Mouse (Mus musculus): ENCODE data around the gene Gm7029.
"Not testable (repeated sequence)": the region's sequence is repeated elsewhere in the genome, so short reads cannot be mapped to it uniquely, and the experiment has no call there.

Gm7029 gene

GRCm38 (mm10) chr17:33892429-33892828, 18.8 kb downstream of the Gm7029 start:
- no peak for DNase-seq

- not testable (repeated sequence) for DNase-seq
These were observed 19.4 kb downstream of the Gm7029 start for GRCm38 (mm10) chr17:33893011-33893410.

GRCm38 (mm10) chr17:33897114-33897794, 23.6 kb downstream of the Gm7029 start:
- DNase-seq, result peak; percentile 65 to 66

GRCm38 (mm10) chr17:33898193-33898592, 24.6 kb downstream of the Gm7029 start:
- not testable (repeated sequence) for DNase-seq

- DNase-seq, result no peak
These were observed 26.0 kb downstream of the Gm7029 start for GRCm38 (mm10) chr17:33899642-33900041.

DNA sequence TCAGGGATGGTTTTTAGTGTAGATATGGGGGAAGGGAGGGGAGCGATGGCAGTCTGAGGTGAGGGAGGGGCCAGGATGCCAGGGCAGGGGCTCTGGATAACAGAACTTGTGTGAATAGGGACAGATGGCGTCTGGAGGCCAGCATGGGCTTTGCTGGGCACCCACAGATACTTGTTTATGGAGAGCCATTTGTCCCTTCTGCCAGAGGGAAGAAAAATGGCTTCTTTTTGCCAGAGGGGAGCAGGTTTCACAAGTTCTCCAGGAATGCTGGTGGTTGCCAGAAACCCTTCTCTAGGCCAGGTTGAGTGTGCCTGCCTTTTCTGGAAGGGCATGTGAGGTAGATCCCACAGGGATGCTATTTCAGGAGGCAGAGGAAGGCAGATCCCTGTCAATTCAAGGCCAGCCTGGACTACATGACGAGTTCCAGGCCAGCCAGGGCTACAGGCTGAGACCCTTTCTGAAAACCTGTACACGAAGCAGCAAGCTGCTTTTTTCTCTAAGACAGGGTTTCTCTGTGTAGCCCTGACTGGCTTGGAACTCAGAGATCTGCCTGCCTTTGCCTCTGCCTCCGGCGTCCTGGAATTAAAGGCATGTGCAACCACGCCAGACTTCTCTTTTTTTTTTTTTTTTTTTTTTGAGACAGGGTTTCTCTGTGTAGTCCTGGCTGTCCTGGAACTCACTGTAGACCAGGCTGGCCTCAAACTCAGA, 26.8 kb downstream of the Gm7029 start:
- DNase-seq, result no peak

DNA sequence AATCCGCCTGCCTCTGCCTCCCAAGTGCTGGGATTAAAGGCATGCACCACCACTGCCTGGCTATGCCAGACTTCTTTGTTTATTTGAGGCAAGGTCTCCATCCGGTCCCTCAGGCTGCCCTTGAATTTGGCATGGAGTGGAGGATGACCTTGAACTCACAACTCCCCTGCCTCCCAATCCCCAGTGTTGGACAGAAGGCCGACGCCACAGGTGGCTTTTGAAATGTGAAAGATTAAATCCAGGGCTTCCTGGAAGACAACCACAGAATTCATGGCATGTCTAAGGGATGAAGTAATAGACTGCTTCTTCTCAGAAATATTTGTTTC, 27.3 kb downstream of the Gm7029 start:
- DNase-seq, result no peak

DNA sequence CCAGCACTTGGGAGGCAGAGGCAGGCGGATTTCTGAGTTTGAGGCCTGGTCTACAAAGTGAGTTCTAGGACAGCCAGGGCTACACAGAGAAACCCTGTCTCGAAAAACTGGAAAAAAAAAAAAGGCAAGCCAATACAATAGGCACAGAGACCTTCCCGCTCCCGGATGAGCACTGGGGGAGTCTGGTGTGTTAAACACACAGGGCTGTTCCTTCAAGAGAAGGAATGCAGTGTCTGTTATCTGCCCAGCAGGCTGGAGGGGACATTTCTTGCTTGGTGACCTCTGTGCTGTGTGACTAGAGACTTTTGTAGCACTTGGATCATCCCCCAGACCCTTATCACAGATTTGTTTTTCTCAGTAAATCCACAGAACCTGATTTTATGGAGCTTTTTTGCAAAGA, 28.0 kb downstream of the Gm7029 start:
- no peak for DNase-seq

DNA sequence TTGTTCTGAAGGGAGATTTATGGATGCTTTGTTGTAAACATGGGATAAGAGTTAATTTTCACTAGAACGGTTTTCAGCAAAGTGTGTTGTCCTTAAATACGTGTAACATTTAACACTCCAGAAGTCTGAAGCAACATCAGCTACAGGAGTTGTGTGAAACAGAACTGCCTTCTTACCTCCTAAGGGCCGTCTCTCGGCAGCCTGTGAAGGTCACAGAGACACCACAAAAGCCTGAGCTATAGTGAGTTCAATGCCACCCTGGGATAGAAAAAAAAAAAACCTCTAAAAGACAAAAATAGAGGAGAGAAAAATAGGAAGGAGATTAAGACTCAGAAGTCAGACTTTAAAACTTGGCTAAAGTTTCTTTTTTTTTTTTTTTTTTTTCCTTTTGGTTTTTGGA, 28.4 kb downstream of the Gm7029 start:
- no peak for DNase-seq

DNA sequence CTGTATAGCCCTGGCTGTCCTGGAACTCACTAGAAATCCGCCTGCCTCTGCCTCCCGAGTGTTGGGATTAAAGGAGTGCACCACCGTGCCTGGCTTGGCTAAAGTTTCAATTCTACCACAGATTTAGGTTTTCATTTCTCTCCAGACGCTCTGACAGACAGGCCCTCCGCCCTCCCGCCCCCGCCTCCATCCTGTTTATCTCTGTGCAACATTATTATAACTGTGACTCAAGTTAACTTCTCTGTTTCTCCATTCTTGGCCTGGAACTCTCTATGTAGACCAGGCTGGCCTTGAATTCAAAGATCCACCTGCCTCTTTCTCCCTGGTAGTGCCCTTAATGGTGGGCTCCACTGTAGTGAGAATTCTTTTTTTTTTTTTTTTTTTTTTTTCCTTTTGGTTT, 28.9 kb downstream of the Gm7029 start:
- no peak for DNase-seq

DNA sequence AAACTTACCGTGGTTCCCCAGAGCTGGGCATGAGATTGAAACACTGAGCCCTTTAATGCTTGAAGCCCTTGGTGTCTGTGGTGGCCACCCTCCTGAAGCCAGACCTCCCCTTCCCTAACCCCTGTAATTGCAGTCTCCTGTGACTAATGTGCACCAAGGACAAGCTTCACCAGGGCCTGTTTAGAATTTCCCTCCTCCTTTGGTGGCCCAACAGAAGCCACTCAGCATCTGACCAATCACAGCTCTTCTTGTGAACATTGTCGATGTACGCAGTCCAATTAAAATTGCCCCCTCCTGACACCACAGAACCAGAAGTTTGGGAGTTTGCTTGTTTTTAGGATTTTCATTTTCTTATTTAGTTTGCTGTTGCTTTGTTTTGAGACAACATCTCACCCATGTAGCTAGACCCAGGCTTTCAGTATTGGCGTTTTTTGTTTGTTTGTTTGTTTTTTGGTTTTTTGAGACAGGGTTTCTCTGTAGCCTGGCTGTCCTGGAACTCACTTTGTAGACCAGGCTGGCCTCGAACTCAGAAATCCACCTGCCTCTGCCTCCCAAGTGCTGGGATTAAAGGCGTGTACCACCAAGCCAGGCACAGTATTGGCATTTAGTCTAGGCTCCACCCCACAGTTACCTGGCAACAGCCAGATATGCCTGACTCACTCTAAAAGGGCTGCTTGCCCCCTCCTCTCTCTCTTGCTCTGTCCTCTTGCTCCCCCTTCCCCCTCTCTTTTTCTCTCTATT, 30.4 kb downstream of the Gm7029 start:
- DNase-seq, result not testable (repeated sequence)

DNA sequence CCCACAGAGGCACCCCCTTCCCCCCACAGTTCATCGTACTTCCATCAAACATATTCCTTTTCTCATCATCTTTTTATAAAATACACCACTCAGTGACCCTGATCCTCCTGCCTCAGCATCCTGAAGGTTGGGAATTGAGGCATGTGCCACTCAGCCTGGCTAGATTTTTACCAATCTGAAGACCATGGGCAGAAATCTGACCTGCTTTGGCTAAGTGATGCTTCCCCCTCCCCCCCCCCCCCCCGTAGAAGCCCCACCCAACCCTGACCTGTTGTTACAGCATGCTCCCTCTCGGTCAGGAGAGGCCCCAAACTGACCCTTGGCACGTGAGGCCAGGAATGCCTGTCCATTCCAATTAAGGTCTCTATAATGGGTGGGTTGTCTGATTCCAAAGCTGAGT, 31.2 kb downstream of the Gm7029 start, which contains the start of gene Platr17:
Platr17 (plus strand) TSS at position 301 of the 400 bp plus-strand sequence.
- DNase-seq, result not testable (repeated sequence)

- DNase-seq, result peak; percentile 45 to 52
These were observed 34.9 kb downstream of the Gm7029 start for GRCm38 (mm10) chr17:33908331-33909076.

GRCm38 (mm10) chr17:33909077-33909868, 35.6 kb downstream of the Gm7029 start, which contains the start of gene Daxx:
Daxx (plus strand) TSS chr17:33909414.
- peak; percentile 98 to 99 for DNase-seq

- DNase-seq, result no peak
These were observed 36.2 kb downstream of the Gm7029 start for GRCm38 (mm10) chr17:33909869-33910250.

DNA sequence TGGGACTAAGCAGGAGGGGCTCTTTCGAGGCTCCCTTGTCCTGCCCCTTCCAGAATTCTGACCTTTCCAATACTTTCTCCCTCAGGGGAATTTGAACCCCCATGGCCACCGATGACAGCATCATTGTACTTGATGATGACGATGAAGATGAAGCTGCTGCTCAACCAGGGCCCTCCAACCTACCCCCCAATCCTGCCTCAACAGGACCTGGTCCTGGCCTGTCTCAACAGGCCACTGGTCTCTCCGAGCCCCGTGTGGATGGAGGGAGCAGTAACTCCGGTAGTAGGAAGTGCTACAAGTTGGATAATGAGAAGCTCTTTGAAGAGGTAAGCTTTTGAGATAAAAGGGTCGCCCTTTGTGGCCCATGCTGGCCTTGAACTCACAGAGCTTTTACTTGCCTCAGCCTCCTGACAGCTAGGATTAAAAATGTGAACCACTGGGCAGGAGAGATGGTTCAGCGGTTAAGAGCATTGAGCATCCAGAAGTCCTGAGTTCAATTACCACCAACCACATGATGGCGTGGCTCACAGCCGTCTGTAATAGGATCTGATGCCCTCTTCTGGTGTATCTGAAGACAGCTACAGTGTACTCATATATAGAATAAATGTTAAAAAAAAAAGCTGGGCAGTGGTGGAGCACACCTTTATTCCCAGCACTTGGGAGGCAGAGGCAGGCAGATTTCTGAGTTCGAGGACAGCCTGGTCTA, 36.9 kb downstream of the Gm7029 start:
- DNase-seq, result peak; percentile 42 to 53

GRCm38 (mm10) chr17:33911052-33911812, 37.6 kb downstream of the Gm7029 start:
- DNase-seq, result no peak

- no peak for DNase-seq
These were observed 38.3 kb downstream of the Gm7029 start for GRCm38 (mm10) chr17:33911813-33912414.

DNA sequence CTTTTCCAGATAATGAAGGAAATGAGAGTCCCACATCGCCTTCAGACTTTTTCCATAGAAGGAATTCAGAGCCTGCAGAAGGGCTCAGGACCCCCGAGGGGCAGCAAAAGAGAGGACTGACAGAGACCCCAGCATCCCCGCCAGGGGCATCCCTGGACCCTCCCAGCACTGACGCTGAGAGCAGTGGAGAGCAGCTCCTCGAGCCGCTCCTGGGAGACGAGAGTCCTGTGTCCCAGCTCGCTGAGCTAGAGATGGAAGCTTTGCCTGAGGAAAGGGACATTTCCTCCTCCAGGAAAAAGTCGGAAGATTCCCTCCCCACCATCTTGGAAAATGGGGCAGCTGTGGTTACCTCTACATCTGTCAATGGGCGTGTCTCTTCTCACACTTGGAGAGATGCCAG, 39.6 kb downstream of the Gm7029 start:
- no peak for DNase-seq

DNA sequence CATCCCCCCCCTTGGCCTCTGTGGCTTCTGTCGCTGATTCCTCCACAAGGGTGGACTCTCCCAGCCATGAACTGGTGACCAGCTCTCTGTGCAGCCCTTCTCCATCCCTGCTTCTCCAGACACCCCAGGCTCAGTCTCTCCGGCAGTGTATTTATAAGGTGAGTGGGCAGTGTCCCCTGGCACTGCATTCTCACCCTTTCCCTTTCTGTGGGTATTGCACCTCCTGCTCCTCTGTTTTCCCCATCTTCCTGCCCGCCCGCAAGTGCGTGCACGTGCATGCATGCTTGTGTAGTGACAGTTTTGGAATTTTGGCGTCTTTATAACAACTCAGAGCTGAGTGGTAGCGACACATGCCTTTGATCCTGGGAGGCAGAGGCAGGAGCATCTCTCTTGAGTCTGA, 40.3 kb downstream of the Gm7029 start:
- no peak for DNase-seq
